Mouse (Mus musculus): ENCODE measurements around the gene Gm10197.

DNA sequence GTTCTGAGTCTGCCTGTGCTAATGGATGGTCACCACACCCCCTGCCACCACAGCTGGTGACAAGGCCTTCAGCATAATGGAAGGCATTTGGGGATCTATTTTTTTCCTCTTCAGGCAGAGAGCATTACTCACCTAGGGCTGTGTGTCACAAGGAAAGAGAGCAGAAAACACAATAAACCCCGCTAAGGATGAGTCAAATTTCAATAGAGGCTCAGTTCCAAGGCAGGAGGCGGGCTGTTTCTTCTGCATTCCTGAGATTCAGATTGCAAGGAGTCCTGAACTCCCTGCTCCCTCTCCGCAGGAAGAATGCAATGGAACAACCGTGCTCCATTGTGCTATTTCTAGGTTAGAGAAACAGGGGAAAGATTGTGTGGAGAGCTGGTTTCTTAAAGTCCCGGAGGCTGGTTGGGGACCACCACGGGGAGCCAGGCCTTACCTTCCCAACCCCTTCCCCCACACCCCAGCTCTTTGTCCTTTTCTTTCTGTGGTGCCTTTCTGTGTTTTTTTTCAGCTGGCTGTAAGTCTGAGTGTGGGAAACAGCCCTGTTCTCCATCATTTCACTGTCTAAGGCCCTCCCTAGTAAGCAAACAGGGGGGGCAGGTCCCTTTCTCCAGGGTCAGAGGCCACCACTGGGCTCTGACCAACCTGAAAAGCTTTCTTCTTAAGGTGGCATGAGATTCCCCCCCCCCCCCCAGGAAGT lies 40.7 kb upstream of the Gm10197 start:
- no peak for TF ChIP-seq CTCF (IDR thresholded peaks at IDR 0.05; ENCODE audit: borderline replicate concordance, extremely low read depth, insufficient read depth, insufficient read length)
- TF ChIP-seq POLR2A (IDR thresholded peaks at IDR 0.05; ENCODE audit: borderline replicate concordance, extremely low read depth, insufficient read depth, insufficient read length, poor library complexity, severe bottlenecking): no peak

Data from brain, embryonic 14.5 days (tissue).